Mouse (Mus musculus) liver, adult (tissue): Measurements from ENCODE around the gene Gsdma2.

Experiments used
- GATA4 ChIP-seq: IDR thresholded peaks from 2 replicates; pipeline ENCODE4 v1.6.1; 2014; ENCODE audit warnings: mild to moderate bottlenecking, low read length; ENCODE audit not compliant: insufficient replicate concordance

Gsdma2 gene

GRCm38 (mm10) chr11:98694301-98694700 is 47.7 kb downstream of the Gsdma2 start:
- TF ChIP-seq GATA4: no peak

GRCm38 (mm10) chr11:98695408-98695807 is 48.8 kb downstream of the Gsdma2 start:
- TF ChIP-seq GATA4: no peak

GRCm38 (mm10) chr11:98696454-98697216 is 50.1 kb downstream of the Gsdma2 start:
- TF ChIP-seq GATA4: no peak

- no peak for TF ChIP-seq GATA4
These were observed 50.7 kb downstream of the Gsdma2 start for GRCm38 (mm10) chr11:98697225-98697624.

GRCm38 (mm10) chr11:98698849-98699640 is 52.5 kb downstream of the Gsdma2 start:
- TF ChIP-seq GATA4: no peak

GRCm38 (mm10) chr11:98699911-98700310 is 53.4 kb downstream of the Gsdma2 start:
- no peak for TF ChIP-seq GATA4

- TF ChIP-seq GATA4: no peak
These were observed 54.7 kb downstream of the Gsdma2 start, which contains the start of gene Csf3 for GRCm38 (mm10) chr11:98701213-98701670. TSS of gene Csf3 (plus strand) at chr11:98701263.

- no peak for TF ChIP-seq GATA4
These were observed 55.8 kb downstream of the Gsdma2 start for GRCm38 (mm10) chr11:98702323-98702722.

GRCm38 (mm10) chr11:98705021-98705420 is 58.5 kb downstream of the Gsdma2 start:
- no peak for TF ChIP-seq GATA4
